Mouse (Mus musculus): Measurements from ENCODE around the gene Rhbdf2. TPM values are rescaled to one million over a fixed set of nuclear protein-coding genes. Genes with fewer than 3 reads are reported as not detected.

Gene Rhbdf2
- total and polyA plus RNA-seq, 3 experiments, result 6.4 to 13.7 TPM; not detected in 1

DNA sequence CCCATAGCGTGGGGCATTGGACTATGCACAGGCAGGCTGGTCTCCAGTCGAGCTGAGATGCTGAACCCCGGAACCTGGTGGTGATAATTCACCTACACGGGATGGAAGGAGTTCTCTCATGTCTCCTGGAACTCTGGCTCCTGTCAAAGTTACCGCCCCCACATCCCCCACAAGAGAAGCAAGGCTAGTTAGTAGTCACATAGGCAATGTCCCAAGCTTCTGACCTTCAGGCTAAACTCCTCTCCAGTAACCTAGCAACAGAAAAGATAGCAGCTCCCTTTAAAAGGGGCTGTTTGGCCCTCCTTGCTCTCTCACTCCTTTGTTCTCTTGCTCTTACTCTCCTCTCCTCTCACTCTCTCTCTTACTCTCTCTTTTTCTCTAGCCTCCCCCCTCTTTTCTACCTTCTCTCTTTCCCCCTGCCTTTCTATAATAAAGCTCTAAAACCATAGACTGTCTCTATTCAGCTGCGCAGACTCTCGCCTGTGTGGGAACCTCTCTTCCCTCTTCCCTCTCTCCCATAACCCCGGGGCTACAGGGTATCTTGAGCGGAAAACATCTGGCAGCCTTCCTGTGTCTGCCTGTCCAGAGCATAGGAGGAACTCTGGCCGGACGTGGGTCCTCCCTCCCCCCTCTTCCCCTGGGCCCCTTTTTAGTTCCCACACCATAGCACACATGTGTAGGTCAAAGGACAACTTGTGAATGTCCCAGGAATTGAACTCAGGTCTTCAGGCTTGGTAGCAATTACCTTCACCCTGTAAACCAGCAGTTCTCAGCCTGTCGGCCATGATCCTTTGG lies 3.5 kb upstream of the Rhbdf2 start:
- Histone ChIP-seq H3K4me3 (ENCODE audit: control insufficient read depth in 1 of 2, insufficient read depth in 1 of 2, low read depth in 2 of 2, low read length in 2 of 2) (no peak overlapping the region), H3K36me3 (ENCODE audit: control insufficient read depth in 1 of 2, insufficient read depth in 2 of 2, low read length in 2 of 2) (peaks cover 0 to 3% of the 10 kb centered on the region in 2 experiments; a peak in 1 of 4 replicates), H3K4me1 (ENCODE audit: control insufficient read depth in 1 of 2, insufficient read depth in 2 of 2, low read length in 2 of 2) (peaks cover 9 to 16% of the 10 kb centered on the region in 2 experiments), H3K9me3 (replicated peaks; ENCODE audit: insufficient read depth, low read length) (no peaks in the 10 kb centered on the region), H3K27me3 (ENCODE audit: control insufficient read depth in 1 of 2, insufficient read depth in 2 of 2, low read length in 2 of 2) (no peaks in the 10 kb centered on the region; a peak in 1 of 4 replicates), H3K9ac (ENCODE audit: control insufficient read depth, low read depth, low read length, poor library complexity, severe bottlenecking) (no peak overlapping the region), H3K27ac (ENCODE audit: control insufficient read depth, low read depth, low read length) (no peak overlapping the region), H3K79me2 (ENCODE audit: control insufficient read depth, insufficient read depth, low read length, poor library complexity) (no peaks in the 10 kb centered on the region)
- no peak for TF ChIP-seq KAT2A (conservative IDR thresholded peaks at IDR 0.05; ENCODE audit: low read depth, low read length)
- TF ChIP-seq JUND (IDR thresholded peaks at IDR 0.05; ENCODE audit: low read depth, low read length), result no peak
- no peak for TF ChIP-seq SIN3A (IDR thresholded peaks at IDR 0.05; ENCODE audit: low read length)
- no peak for TF ChIP-seq POLR2AphosphoS2 (IDR thresholded peaks at IDR 0.05; ENCODE audit: low read length)
- TF ChIP-seq MYC (IDR thresholded peaks at IDR 0.05; ENCODE audit: low read depth, low read length), result no peak
- DNase-seq (ENCODE audit: low read depth, low spot score), result no peak

DNA sequence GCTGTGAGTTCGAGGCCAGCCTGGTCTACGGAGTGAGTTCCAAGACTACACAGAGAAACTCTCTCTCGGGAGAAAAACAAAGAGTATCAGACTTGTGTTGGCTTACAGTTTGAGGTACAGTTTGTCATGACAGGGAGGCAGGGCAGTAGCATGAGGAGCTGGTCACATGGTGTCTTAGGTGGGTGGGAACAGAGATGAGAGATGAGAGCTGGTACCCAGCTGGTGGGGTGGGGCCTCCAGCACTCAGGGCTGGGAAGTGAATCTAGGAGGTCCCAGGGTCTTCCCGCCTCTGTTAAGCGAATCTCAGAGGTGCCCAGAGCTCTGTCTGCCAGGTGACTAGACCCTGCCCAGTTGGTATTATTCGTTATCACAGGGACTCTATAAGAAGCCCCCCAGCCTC lies 2.7 kb upstream of the Rhbdf2 start:
- Histone ChIP-seq H3K9ac (ENCODE audit: control insufficient read depth, low read depth, low read length, poor library complexity, severe bottlenecking) (no peak overlapping the region), H3K4me3 (ENCODE audit: control insufficient read depth in 1 of 2, insufficient read depth in 1 of 2, low read depth in 2 of 2, low read length in 2 of 2) (no peak overlapping the region), H3K4me1 (ENCODE audit: control insufficient read depth in 1 of 2, insufficient read depth in 2 of 2, low read length in 2 of 2) (peaks cover 12 to 25% of the 10 kb centered on the region in 2 experiments), H3K36me3 (ENCODE audit: control insufficient read depth in 1 of 2, insufficient read depth in 2 of 2, low read length in 2 of 2) (peaks cover 0 to 6% of the 10 kb centered on the region in 2 experiments; a peak in 1 of 4 replicates), H3K79me2 (ENCODE audit: control insufficient read depth, insufficient read depth, low read length, poor library complexity) (no peaks in the 10 kb centered on the region), H3K9me3 (replicated peaks; ENCODE audit: insufficient read depth, low read length) (no peaks in the 10 kb centered on the region), H3K27me3 (ENCODE audit: control insufficient read depth in 1 of 2, insufficient read depth in 2 of 2, low read length in 2 of 2) (no peaks in the 10 kb centered on the region; a peak in 1 of 4 replicates), H3K27ac (ENCODE audit: control insufficient read depth, low read depth, low read length) (no peak overlapping the region)
- DNase-seq (ENCODE audit: low read depth, low spot score), result no peak
- TF ChIP-seq MEF2A (IDR thresholded peaks at IDR 0.05; ENCODE audit: extremely low read depth, insufficient replicate concordance, low read depth, low read length, poor library complexity, severe bottlenecking) (no peak), SIN3A (IDR thresholded peaks at IDR 0.05; ENCODE audit: low read length) (no peak), KAT2A (conservative IDR thresholded peaks at IDR 0.05; ENCODE audit: low read depth, low read length) (no peak), HCFC1 (IDR thresholded peaks at IDR 0.05; ENCODE audit: low read depth, low read length) (no peak), POLR2A (IDR thresholded peaks at IDR 0.05; ENCODE audit: control insufficient read depth in 1 of 2, insufficient read depth in 1 of 2, low read depth in 1 of 2, low read length in 2 of 2, poor library complexity in 1 of 2) (no peak), USF1 (IDR thresholded peaks at IDR 0.05; ENCODE audit: low read depth, low read length) (peak; percentile 54; the same call in 1 of the 2 replicates)

DNA sequence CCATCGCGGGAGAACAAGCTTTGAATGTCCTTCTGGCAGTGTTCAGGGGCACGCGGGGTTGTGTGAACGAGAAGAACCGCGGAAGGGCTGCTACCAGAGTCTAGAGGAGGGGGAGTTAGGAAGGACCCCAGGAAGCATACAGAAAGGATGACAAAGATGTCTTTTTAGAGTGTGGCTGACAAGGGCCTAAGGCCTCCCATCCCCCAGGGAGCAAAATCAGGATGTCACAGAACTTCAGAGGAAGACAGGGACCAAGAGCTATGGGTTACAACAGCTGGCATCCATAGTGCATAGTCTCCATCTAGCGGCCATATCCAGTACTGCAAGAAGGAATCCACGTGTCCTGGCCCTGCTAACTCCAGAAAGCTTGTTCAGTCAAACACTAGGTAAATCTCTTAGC lies 1.9 kb upstream of the Rhbdf2 start:
- H3K9ac ChIP-seq (ENCODE audit: control insufficient read depth, low read depth, low read length, poor library complexity, severe bottlenecking), result no peak overlapping the region
- DNase-seq (ENCODE audit: low read depth, low spot score), result peak; percentile 95
- peaks cover 0 to 7% of the 10 kb centered on the region in 2 experiments; a peak in 1 of 4 replicates for H3K36me3 ChIP-seq (ENCODE audit: control insufficient read depth in 1 of 2, insufficient read depth in 2 of 2, low read length in 2 of 2)
- H3K27ac ChIP-seq (ENCODE audit: control insufficient read depth, low read depth, low read length), result no peak overlapping the region
- no peaks in the 10 kb centered on the region for H3K9me3 ChIP-seq (replicated peaks; ENCODE audit: insufficient read depth, low read length)
- peaks cover 3% of the 10 kb centered on the region; the same call in 1 of the 2 replicates for H3K79me2 ChIP-seq (ENCODE audit: control insufficient read depth, insufficient read depth, low read length, poor library complexity)
- H3K27me3 ChIP-seq (ENCODE audit: control insufficient read depth in 1 of 2, insufficient read depth in 2 of 2, low read length in 2 of 2), result no peaks in the 10 kb centered on the region; a peak in 1 of 4 replicates
- peaks cover 14 to 27% of the 10 kb centered on the region in 2 experiments for H3K4me1 ChIP-seq (ENCODE audit: control insufficient read depth in 1 of 2, insufficient read depth in 2 of 2, low read length in 2 of 2)
- H3K4me3 ChIP-seq (ENCODE audit: control insufficient read depth in 1 of 2, insufficient read depth in 1 of 2, low read depth in 2 of 2, low read length in 2 of 2), result no peak overlapping the region
- TF ChIP-seq JUND (IDR thresholded peaks at IDR 0.05; ENCODE audit: low read depth, low read length) (no peak), USF2 (IDR thresholded peaks at IDR 0.05; ENCODE audit: borderline replicate concordance in 1 of 2, insufficient read depth in 1 of 2, low read depth in 1 of 2, low read length in 2 of 2) (no peak), ETS1 (IDR thresholded peaks at IDR 0.05; ENCODE audit: low read depth, low read length) (peak; percentile 34; the same call in 1 of the 2 replicates), TCF12 (IDR thresholded peaks at IDR 0.05; ENCODE audit: low read depth, low read length) (no peak), POLR2AphosphoS5 (IDR thresholded peaks at IDR 0.05; ENCODE audit: borderline replicate concordance, low read depth, low read length) (no peak), GABPA (IDR thresholded peaks at IDR 0.05; ENCODE audit: low read depth, low read length) (no peak), SIN3A (IDR thresholded peaks at IDR 0.05; ENCODE audit: low read length) (peak; percentile 86), TBP (IDR thresholded peaks at IDR 0.05; ENCODE audit: low read depth, low read length) (no peak), RAD21 (IDR thresholded peaks at IDR 0.05; ENCODE audit: low read depth, low read length) (peak; percentile 96), MXI1 (IDR thresholded peaks at IDR 0.05; ENCODE audit: low read depth, low read length) (peak; percentile 97), GATA1 (IDR thresholded peaks at IDR 0.05; ENCODE audit: low read depth, low read length) (no peak), EP300 (IDR thresholded peaks at IDR 0.05; ENCODE audit: low read depth in 1 of 2, low read length in 2 of 2) (no peak), NELFE (IDR thresholded peaks at IDR 0.05; ENCODE audit: low read depth, low read length) (no peak), HCFC1 (IDR thresholded peaks at IDR 0.05; ENCODE audit: low read depth, low read length) (0 out of 2 replicates have a peak, but pooled peaks have one; percentile 31), UBTF (IDR thresholded peaks at IDR 0.05; ENCODE audit: borderline replicate concordance, insufficient read depth, low read depth, low read length) (no peak), MEF2A (IDR thresholded peaks at IDR 0.05; ENCODE audit: extremely low read depth, insufficient replicate concordance, low read depth, low read length, poor library complexity, severe bottlenecking) (no peak)
